Mouse (Mus musculus): ENCODE data around the gene T.
A peak's percentile ranks its signal among the peaks of the same experiment; 100 is the strongest.
"Not testable (repeated sequence)": the region's sequence is repeated elsewhere in the genome, so short reads cannot be mapped to it uniquely, and the experiment has no call there.

Gene T

DNA sequence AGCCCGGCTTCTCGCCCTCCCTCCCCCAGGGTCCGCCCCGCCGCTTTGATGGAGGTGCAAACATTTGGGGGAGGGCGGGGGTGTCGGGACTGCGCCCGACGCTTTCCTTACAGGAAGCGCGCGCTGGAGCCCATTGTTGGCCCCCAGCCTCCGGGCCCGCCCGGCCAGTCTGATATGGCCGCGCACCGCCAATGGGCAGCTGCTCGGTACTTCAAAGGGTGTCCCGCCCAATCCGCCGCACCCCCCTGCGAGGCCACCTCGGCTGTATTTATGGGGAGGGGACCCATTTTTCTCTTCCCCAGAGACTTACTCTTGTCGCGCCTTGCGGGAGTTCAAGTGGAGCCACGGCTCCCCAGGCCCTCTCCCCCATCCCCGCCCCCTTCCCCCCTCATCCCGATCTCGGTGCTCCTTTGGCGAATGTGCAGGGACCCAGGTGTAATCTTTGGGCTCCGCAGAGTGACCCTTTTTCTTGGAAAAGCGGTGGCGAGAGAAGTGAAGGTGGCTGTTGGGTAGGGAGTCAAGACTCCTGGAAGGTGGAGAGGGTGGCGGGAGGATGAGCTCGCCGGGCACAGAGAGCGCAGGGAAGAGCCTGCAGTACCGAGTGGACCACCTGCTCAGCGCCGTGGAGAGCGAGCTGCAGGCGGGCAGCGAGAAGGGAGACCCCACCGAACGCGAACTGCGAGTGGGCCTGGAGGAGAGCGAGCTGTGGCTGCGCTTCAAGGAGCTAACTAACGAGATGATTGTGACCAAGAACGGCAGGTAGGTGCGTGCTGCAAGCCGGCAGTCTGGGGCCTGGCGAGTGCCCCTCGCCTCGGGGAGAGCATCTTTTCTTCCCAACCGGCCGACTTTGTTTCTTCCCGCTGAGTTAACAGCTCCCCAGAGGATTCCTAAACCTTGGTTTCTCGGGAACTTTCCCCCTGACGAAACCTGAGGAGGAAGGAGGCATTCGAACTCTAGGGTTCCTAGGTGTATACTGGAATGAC is at the start of gene T:
T (plus strand) TSS at position 446 of the 983 bp plus-strand sequence.
- no peak for DNase-seq (ENCODE audit: low read depth)

- peak; percentile 72 for DNase-seq (ENCODE audit: low read depth)
These were observed 48.8 kb upstream of the T start for GRCm38 (mm10) chr17:8385441-8385840.

GRCm38 (mm10) chr17:8388463-8388862 is 45.8 kb upstream of the T start:
- no peak for DNase-seq (ENCODE audit: low read depth)

DNA sequence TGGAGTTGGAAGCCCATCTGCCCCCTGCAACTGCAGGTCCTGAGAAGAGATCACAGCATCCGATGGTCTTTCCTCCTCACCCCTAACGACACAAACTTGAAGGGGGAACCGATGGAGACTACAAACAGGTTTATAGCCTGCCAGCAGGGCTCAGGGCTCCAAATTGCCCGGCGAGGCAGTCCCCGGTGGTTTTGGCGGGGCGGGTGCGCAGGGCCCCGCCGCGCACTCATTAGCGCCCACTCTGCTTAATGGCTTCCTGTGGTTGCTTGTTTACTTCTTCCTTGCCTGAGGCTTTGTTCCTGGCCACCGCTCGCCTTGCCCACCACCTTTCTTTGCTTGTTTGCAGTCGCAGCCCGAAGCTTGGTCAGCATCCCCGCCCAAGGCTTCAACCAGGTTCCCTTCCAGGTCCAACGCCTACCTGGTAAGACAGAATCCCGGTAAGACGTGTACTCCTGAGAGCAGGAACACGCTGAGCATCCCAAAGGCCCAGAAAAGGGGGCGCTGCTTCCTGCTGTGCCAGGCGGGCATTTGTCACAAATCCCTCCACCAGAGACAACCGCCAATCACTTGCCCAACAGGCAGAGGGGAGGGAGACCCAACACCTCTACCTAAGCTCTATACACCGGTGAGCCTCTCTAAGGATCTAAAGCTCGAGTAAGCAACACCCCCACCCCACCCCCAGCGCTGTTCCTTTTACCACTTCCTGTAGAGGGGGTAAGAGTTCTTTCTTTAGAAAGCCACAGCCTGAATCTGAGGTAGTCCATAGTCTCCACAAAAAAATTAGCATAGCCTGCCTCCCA is 45.0 kb upstream of the T start:
- DNase-seq (ENCODE audit: low read depth): no peak

DNA sequence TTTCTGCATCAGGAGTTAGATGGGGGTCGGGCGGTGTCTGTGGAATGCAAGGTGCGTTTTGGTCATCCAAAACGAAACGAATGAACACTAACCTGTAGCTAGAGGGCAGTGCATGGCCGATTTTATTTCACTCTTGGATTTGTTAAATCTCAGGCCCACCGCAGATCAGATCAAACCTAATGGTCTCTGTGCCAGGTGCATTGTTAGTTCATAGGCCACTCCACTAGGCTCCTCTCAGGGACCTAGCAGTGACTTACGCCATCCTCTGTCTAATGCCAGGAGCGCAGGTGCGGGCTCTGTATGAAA is 44.5 kb upstream of the T start:
- no peak for DNase-seq (ENCODE audit: low read depth)

DNA sequence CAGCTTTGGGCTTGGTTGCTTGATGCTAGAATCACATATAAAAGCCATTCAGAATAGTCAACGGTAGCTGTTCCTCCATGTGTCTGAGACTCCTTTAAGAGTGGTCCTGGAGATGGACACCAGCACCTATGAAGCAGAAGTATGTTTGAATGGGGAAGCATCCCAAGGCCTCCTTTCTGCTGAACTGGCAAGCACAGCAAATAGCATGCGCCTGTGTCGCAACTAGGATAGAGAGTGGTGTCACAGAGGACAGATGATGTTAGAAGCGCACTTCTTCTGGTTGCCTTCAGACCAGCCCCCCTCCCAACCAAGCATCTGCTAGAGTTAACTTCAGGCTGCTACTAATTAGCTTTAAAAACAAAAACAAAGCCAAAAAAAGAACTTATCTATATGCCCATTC is 43.7 kb upstream of the T start:
- DNase-seq (ENCODE audit: low read depth): peak; percentile 22

DNA sequence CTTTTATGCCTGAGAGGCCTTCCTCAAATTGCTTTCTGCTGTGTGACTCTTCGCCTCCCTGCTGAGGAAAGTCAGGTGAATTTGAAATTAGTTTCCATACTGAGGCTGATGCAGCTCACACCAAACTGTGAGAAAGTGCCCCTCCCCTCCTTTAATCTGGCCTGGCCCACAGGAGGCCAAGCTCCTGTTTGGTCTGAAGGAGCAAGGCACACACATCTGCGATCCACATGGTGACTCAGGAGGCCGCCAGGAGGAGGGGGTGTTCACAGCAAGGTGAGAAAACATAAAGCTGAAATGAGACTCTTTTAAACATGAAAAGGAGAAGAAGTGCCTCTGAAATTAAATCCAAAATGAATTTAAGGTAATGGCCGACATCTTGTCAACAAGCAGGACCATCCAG is 37.9 kb upstream of the T start:
- DNase-seq (ENCODE audit: low read depth): no peak

- no peak for DNase-seq (ENCODE audit: low read depth)
These were observed 36.3 kb upstream of the T start for GRCm38 (mm10) chr17:8397946-8398345.

DNA sequence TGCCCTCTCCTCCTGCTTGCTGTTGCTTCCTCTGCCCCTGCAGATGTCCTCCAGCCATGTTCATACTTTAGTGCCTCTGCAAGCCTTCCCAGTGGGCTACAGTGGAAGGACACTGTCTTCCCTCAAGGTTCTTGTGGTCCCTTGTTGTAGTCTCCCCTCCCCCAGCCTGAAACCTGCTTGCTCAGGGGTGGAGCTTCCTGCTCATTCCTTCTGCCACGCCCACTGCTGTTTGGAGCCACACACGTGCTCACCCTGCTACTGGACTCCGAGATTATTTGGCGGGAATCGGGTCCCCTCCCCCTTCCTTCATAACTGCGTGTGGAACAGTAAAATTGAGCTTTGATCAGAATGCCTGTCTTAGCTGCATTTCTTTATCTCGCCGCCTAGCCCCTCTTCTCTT is 30.3 kb upstream of the T start:
- DNase-seq (ENCODE audit: low read depth): not testable (repeated sequence)

- DNase-seq (ENCODE audit: low read depth): no peak
These were observed 27.9 kb upstream of the T start for GRCm38 (mm10) chr17:8406285-8406684.

GRCm38 (mm10) chr17:8408002-8408401 is 26.2 kb upstream of the T start:
- DNase-seq (ENCODE audit: low read depth): not testable (repeated sequence)

DNA sequence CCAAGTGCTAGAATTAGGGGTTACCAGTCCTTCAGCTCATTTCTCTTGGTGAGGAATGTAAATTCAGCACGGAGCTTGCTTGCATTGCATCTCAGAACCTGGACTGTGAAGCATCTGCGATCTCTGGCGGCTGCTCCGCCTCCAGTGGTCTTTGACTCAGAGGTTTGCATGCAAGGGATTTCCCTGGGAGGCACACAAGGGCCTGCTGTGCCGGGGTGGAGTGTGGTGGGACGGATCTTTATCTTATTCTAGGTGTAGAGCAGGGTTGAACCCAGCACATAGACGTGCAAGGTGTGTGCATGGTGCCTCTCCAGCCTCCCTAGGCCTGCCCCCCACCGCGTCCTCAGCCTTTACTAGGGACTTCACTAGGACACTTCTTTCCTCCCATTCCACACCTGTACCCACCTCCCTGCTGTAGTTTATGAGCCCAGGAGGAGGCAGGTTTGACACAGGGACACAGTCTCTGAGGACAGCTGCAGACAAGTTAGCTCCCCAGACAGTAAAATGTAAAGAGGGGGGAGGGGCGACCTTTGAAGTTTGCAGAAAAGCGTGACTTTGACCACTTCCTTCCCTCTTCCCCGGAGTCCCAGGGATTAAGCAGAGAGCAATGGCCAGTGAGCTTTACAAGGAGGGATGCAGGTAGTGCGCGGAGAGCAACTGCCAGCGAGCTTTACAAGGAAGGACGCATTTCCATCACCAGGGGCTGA is 25.5 kb upstream of the T start:
- DNase-seq (ENCODE audit: low read depth): peak; percentile 29

GRCm38 (mm10) chr17:8410330-8410729 is 23.9 kb upstream of the T start:
- DNase-seq (ENCODE audit: low read depth): no peak

DNA sequence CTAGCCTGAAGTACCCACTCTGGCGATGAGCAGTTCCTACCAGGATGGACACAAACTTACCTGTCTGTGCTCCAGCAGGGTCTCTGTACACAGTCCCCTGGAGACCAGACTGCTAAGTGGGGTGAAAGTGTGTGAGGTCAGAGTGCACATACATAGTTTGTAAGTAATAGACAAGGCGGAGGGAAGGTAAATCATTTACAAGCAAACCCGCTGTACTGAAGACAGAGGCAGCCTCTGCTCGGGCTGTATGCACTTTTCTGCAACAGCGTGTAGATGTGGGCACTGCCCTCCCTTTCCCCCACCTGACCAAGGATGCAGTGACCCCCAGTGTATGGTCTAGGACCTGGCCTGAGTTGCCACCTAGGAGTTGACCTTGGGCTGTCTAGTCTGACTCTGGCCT is 20.6 kb upstream of the T start:
- DNase-seq (ENCODE audit: low read depth): no peak

GRCm38 (mm10) chr17:8415533-8415932 is 18.7 kb upstream of the T start:
- no peak for DNase-seq (ENCODE audit: low read depth)

DNA sequence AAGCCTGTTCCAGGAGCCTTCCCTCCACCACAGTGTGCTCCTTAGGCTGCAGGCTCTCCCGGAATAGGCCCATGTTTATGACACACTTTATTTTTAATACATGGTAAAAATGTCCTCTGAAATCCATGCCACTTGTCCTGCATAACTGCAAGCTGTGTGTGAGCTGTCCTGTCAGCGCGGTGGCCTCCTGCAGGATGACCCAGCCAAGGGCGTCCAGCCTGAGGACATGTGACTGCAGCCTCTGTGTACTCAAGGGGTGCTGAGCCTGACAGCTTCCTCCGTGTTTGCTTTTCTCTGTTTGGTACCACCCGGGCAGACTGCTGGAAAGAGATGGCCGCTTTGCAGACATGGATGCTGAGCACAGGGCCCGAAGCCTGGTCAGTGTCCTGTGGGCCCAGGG is 17.4 kb upstream of the T start:
- no peak for DNase-seq (ENCODE audit: low read depth)

DNA sequence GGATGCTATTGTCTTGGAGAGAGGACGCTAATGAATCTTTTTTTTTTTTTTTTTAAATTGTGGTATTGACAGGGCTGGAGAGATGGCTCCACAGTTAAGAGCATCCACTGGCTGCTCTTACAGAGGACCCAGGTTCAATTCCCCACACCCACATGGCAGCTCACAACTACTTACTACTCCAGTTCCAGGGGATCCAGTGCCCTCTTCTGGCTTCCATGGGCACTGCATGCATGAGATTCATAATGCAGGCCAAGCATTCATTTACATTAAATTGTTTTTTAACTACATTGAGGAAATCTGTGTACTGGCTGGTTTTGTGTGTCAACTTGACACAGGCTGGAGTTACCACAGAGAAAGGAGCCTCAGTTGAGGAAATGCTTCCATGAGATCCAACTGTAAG is 13.5 kb upstream of the T start:
- peak; percentile 39 for DNase-seq (ENCODE audit: low read depth)

- peak; percentile 17 for DNase-seq (ENCODE audit: low read depth)
These were observed 12.7 kb upstream of the T start for GRCm38 (mm10) chr17:8421517-8421916.

GRCm38 (mm10) chr17:8423283-8423682 is 10.9 kb upstream of the T start:
- DNase-seq (ENCODE audit: low read depth): peak; percentile 26

DNA sequence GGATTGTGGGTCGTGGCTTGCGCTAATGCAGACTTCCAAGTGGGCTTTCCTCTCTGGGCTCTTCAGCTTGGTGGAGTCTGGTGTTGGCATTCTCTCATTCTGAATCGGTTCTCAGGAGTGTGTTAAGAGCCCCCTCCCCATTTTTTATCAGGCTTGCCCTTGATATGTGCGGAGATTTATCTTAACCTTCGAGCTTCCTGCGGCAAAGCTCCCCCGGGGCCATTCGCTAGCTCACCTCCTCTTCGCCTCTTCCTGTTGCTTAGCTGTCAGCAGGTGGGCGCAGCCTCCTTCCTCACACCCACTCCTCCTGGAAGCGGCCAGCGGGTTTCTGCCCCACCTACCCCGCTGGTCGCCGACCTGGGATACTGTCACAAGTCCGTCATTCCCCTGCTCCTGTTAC is 4.8 kb upstream of the T start:
- DNase-seq (ENCODE audit: low read depth): no peak

DNA sequence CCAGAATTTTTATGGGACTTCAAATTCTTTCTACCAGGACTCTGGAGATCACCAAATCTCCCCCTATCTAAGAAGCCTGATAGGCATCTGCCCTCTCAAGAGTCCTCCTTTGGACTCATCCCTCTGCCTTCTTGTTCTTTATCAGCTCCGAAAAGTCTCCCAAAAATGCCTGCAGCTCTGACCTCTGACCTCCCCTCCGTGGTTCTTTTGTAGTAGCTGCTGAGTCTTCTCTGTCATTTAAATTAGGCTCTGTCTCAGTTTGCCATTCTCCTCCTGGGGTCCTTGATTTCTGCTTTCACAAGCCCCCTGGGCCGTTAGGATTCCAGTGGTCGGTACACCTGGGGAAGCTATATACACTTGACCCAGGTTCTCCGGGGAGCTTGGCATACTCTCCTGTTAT is 4.3 kb upstream of the T start:
- DNase-seq (ENCODE audit: low read depth): no peak

DNA sequence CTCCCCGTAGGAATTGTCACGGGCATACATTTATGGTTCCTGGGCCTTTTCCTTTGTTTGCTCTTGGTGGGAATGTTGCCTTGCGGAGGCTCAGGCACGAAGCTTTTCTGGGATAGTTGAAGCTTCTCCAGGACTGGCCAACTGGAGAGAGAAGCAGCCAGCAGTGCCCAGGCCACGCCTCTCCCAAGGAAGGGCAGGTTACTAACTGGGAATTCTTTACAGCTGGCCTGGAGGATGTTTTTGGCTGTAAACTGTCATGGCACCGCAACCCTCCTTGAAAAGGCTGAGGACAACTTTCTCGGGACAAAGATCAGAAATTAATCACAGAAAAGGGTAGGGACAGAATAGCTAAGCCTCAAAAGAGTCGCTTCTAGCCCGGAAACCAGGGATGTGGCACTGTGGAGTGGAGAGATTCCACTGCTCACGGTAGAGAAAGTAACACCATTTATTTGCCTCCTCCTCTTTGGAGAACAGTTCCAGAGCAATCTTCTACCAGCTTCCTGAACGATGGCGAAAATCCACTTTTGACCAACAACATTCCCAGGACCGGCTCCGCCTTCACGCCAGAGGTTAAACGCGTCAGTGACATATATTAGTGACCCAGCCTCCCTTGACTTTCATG is 1.9 kb upstream of the T start:
- no peak for DNase-seq (ENCODE audit: low read depth)

All from 416B (cell line).